Mouse (Mus musculus): ENCODE results near the gene Dync1li1. TPM values are rescaled to one million over a fixed set of nuclear protein-coding genes. Genes with fewer than 3 reads are reported as not detected.
A peak's percentile ranks its signal among the peaks of the same experiment; 100 is the strongest.
"Not testable (repeated sequence)": the region's sequence is repeated elsewhere in the genome, so short reads cannot be mapped to it uniquely, and the experiment has no call there.

Gene Dync1li1
- polyA plus RNA-seq (2014; fragmentation: Nextera tagmentation; extraction: Ambion mirVana), result 62.1 and 65.6 TPM in 2 replicates

GRCm38 (mm10) chr9:114688252-114688952 is at the start of gene Dync1li1:
TSS of gene Dync1li1 (plus strand) at chr9:114688790.
- DNase-seq (ENCODE audit: low spot score) (peak; percentile 97), ATAC-seq (ENCODE audit: insufficient number of reproducible peaks, low FRiP score, low TSS enrichment, low read depth) (peak; percentile 92)
- Histone ChIP-seq H3K27me3 (ENCODE audit: control insufficient read depth, insufficient read depth, low read length) (no peaks in the 10 kb centered on the region), H3K27ac (replicated peaks; ENCODE audit: low read depth, low read length) (peak within 1 kb of the TSS; percentile 69), H3K9ac (ENCODE audit: low read length) (peak within 1 kb of the TSS; percentile 89), H3K36me3 (ENCODE audit: control insufficient read depth, insufficient read depth, low read length) (peaks cover 3% of the 10 kb centered on the region; the same call in 1 of the 2 replicates), H3K4me3 (ENCODE audit: low read depth, low read length) (peak within 1 kb of the TSS; percentile 95), H3K4me2 (ENCODE audit: low read depth, severe bottlenecking) (peak within 1 kb of the TSS; percentile 93), H3K9me3 (ENCODE audit: control insufficient read depth, low read length) (no peaks in the 10 kb centered on the region), H3K4me1 (ENCODE audit: control insufficient read depth, insufficient read depth, low read length) (peaks cover 13% of the 10 kb centered on the region)
- under 1% methylated on average over 57 of the region's 57 CpGs for WGBS

- Histone ChIP-seq H3K4me3 (ENCODE audit: low read depth, low read length) (peak overlapping the region; percentile 88), H3K27ac (replicated peaks; ENCODE audit: low read depth, low read length) (peak overlapping the region; percentile 71; the same call in 1 of the 2 replicates), H3K9ac (ENCODE audit: low read length) (peak overlapping the region; percentile 67), H3K4me1 (ENCODE audit: control insufficient read depth, insufficient read depth, low read length) (no peaks in the 10 kb centered on the region), H3K4me2 (ENCODE audit: low read depth, severe bottlenecking) (peak overlapping the region; percentile 89), H3K9me3 (ENCODE audit: control insufficient read depth, low read length) (no peaks in the 10 kb centered on the region), H3K36me3 (ENCODE audit: control insufficient read depth, insufficient read depth, low read length) (0 out of 2 replicates have a peak, but pooled peaks cover 2% of the 10 kb centered on the region), H3K27me3 (ENCODE audit: control insufficient read depth, insufficient read depth, low read length) (no peaks in the 10 kb centered on the region)
- WGBS, result 14% methylated on average over 18 of the region's 18 CpGs
- ATAC-seq (ENCODE audit: insufficient number of reproducible peaks, low FRiP score, low TSS enrichment, low read depth), result no peak
- peak; percentile 25 for DNase-seq (ENCODE audit: low spot score)
Observed at GRCm38 (mm10) chr9:114639186-114639748, 49.3 kb upstream of the Dync1li1 start.

- Histone ChIP-seq H3K9me3 (ENCODE audit: control insufficient read depth, low read length) (no peaks in the 10 kb centered on the region), H3K4me2 (ENCODE audit: low read depth, severe bottlenecking) (peak within 1 kb of the TSS; percentile 89), H3K4me3 (ENCODE audit: low read depth, low read length) (peak within 1 kb of the TSS; percentile 88), H3K27ac (replicated peaks; ENCODE audit: low read depth, low read length) (peak within 1 kb of the TSS; percentile 71; the same call in 1 of the 2 replicates), H3K27me3 (ENCODE audit: control insufficient read depth, insufficient read depth, low read length) (no peaks in the 10 kb centered on the region), H3K4me1 (ENCODE audit: control insufficient read depth, insufficient read depth, low read length) (no peaks in the 10 kb centered on the region), H3K36me3 (ENCODE audit: control insufficient read depth, insufficient read depth, low read length) (0 out of 2 replicates have a peak, but pooled peaks cover 2% of the 10 kb centered on the region), H3K9ac (ENCODE audit: low read length) (peak within 1 kb of the TSS; percentile 67)
- DNase-seq (ENCODE audit: low spot score), result peak; percentile 99
- peak; percentile 96 for ATAC-seq (ENCODE audit: insufficient number of reproducible peaks, low FRiP score, low TSS enrichment, low read depth)
- 4% methylated on average over 47 of the region's 51 CpGs for WGBS
Observed at GRCm38 (mm10) chr9:114639839-114640646, 48.5 kb upstream of the Dync1li1 start, which contains the start of gene Cnot10. TSS of gene Cnot10 (minus strand) at chr9:114640184.

GRCm38 (mm10) chr9:114646556-114647505 is 41.8 kb upstream of the Dync1li1 start:
- Histone ChIP-seq H3K9me3 (ENCODE audit: control insufficient read depth, low read length) (no peaks in the 10 kb centered on the region), H3K27ac (replicated peaks; ENCODE audit: low read depth, low read length) (no peak overlapping the region), H3K4me1 (ENCODE audit: control insufficient read depth, insufficient read depth, low read length) (no peaks in the 10 kb centered on the region), H3K4me2 (ENCODE audit: low read depth, severe bottlenecking) (no peak overlapping the region), H3K4me3 (ENCODE audit: low read depth, low read length) (no peak overlapping the region), H3K9ac (ENCODE audit: low read length) (no peak overlapping the region), H3K36me3 (ENCODE audit: control insufficient read depth, insufficient read depth, low read length) (no peaks in the 10 kb centered on the region), H3K27me3 (ENCODE audit: control insufficient read depth, insufficient read depth, low read length) (no peaks in the 10 kb centered on the region)
- ATAC-seq (ENCODE audit: insufficient number of reproducible peaks, low FRiP score, low TSS enrichment, low read depth) (no peak), DNase-seq (ENCODE audit: low spot score) (no peak)
- 88% methylated on average over 12 of the region's 12 CpGs for WGBS

GRCm38 (mm10) chr9:114647506-114648432 is 40.8 kb upstream of the Dync1li1 start:
- Histone ChIP-seq H3K27me3 (ENCODE audit: control insufficient read depth, insufficient read depth, low read length) (no peaks in the 10 kb centered on the region), H3K9me3 (ENCODE audit: control insufficient read depth, low read length) (no peaks in the 10 kb centered on the region), H3K4me1 (ENCODE audit: control insufficient read depth, insufficient read depth, low read length) (no peaks in the 10 kb centered on the region), H3K4me2 (ENCODE audit: low read depth, severe bottlenecking) (no peak overlapping the region), H3K9ac (ENCODE audit: low read length) (no peak overlapping the region), H3K36me3 (ENCODE audit: control insufficient read depth, insufficient read depth, low read length) (no peaks in the 10 kb centered on the region), H3K4me3 (ENCODE audit: low read depth, low read length) (no peak overlapping the region), H3K27ac (replicated peaks; ENCODE audit: low read depth, low read length) (no peak overlapping the region)
- ATAC-seq (ENCODE audit: insufficient number of reproducible peaks, low FRiP score, low TSS enrichment, low read depth) (no peak), DNase-seq (ENCODE audit: low spot score) (no peak)
- WGBS, result 80% methylated on average over 28 of the region's 28 CpGs

- not testable (repeated sequence) for H3K27ac ChIP-seq (replicated peaks; ENCODE audit: low read depth, low read length); H3K4me2 ChIP-seq (ENCODE audit: low read depth, severe bottlenecking); H3K9me3 ChIP-seq (ENCODE audit: control insufficient read depth, low read length); H3K36me3 ChIP-seq (ENCODE audit: control insufficient read depth, insufficient read depth, low read length); H3K4me1 ChIP-seq (ENCODE audit: control insufficient read depth, insufficient read depth, low read length); H3K9ac ChIP-seq (ENCODE audit: low read length); H3K27me3 ChIP-seq (ENCODE audit: control insufficient read depth, insufficient read depth, low read length); H3K4me3 ChIP-seq (ENCODE audit: low read depth, low read length); ATAC-seq (ENCODE audit: insufficient number of reproducible peaks, low FRiP score, low TSS enrichment, low read depth); DNase-seq (ENCODE audit: low spot score)
- 64% methylated on average over 8 of the region's 9 CpGs for WGBS
Observed at GRCm38 (mm10) chr9:114648472-114648871, 40.1 kb upstream of the Dync1li1 start.

- 75% methylated on average over 5 of the region's 5 CpGs for WGBS
- Histone ChIP-seq H3K36me3 (ENCODE audit: control insufficient read depth, insufficient read depth, low read length) (no peaks in the 10 kb centered on the region), H3K9me3 (ENCODE audit: control insufficient read depth, low read length) (no peaks in the 10 kb centered on the region), H3K4me2 (ENCODE audit: low read depth, severe bottlenecking) (no peak overlapping the region), H3K27ac (replicated peaks; ENCODE audit: low read depth, low read length) (no peak overlapping the region), H3K27me3 (ENCODE audit: control insufficient read depth, insufficient read depth, low read length) (no peaks in the 10 kb centered on the region), H3K9ac (ENCODE audit: low read length) (no peak overlapping the region), H3K4me1 (ENCODE audit: control insufficient read depth, insufficient read depth, low read length) (no peaks in the 10 kb centered on the region), H3K4me3 (ENCODE audit: low read depth, low read length) (no peak overlapping the region)
- ATAC-seq (ENCODE audit: insufficient number of reproducible peaks, low FRiP score, low TSS enrichment, low read depth) (no peak), DNase-seq (ENCODE audit: low spot score) (no peak)
Observed at GRCm38 (mm10) chr9:114649371-114649770, 39.2 kb upstream of the Dync1li1 start.
